22 mouse cellular contexts compared by ENCODE assay signal in the genomic region with DNA sequence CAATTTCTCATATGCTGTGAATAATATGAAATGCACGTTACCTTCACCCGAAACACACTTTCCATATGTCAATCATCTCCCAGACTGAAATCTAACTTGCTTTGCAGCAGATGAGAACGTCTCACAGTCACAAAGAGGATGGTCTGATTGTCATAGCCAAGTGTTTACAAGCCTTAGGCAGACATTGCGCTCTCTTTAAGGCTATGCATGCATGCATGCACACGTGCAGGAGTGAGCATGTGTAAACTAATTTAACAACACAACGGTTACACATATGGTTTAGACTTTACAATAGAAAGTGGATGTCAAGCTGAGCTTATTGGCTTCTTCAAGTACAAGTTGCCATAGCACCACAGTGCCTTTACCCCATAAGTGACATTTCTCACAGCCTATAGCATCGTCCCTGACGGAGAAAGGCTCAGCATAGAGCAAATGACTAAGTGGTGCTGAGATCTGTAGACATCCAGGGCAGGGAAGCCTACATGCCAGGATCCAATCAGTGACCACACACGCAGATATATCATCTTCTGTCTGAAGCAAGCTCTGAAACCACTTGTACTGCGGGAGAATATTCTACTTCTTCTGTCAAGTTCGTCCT.
DNase-seq lines count a peak whose midpoint lies in the region; ATAC-seq and TF ChIP-seq lines count a peak whose summit lies in the region.
"Had no signal": no experiment of that assay in that cellular context is flagged by ENCODE, and none has a peak within 500 bp of the region (broad histone marks: within the 10 kb centered on the region; RNA-seq: fewer than 3 reads in every experiment).

No protein-coding gene starts in this region.

- intact Hi-C loops in left cerebral cortex, adult 2 months (cut with DNase I) = loop anchor here (5.0 kb wide), 1 partner anchor 62 kb away; no protein-coding TSS in a partner anchor
- intact Hi-C loops in left cerebral cortex, postnatal 36 days (cut with DNase I) = loop anchor here (5.0 kb wide), 1 partner anchor 62 kb away; no protein-coding TSS in a partner anchor

- no peaks in the 10 kb centered on the region for H3K4me1 ChIP-seq in forebrain, embryonic 14.5 days (ENCODE audit: control insufficient read depth, insufficient read depth, low read length)
- H3K4me1 ChIP-seq in forebrain, embryonic 11.5 days (replicated peaks; ENCODE audit: control insufficient read depth, insufficient read depth, low read length) = no peaks in the 10 kb centered on the region
- no peaks in the 10 kb centered on the region for H3K4me1 ChIP-seq in kidney, adult 2 months (ENCODE audit: control insufficient read depth, insufficient read depth, low read length)
- H3K4me1 ChIP-seq: liver, embryonic 13.5 days had no signal

- no peaks in the 10 kb centered on the region for H3K27me3 ChIP-seq in forebrain, embryonic 14.5 days (replicated peaks; ENCODE audit: control insufficient read depth, insufficient read depth, low read length)
- no peaks in the 10 kb centered on the region for H3K27me3 ChIP-seq in forebrain, embryonic 11.5 days (ENCODE audit: control insufficient read depth, insufficient read depth, low read length)
- no peaks in the 10 kb centered on the region for H3K27me3 ChIP-seq in kidney, adult 2 months (replicated peaks; ENCODE audit: control insufficient read depth, insufficient read depth, low read length)
- H3K27me3 ChIP-seq: CH12.LX; embryonic facial prominence, embryonic 12.5 days; limb, embryonic 13.5 days had no signal

- H3K4me2 ChIP-seq in forebrain, embryonic 14.5 days (ENCODE audit: low read length) = no peak overlapping the region
- H3K4me2 ChIP-seq in forebrain, embryonic 11.5 days (ENCODE audit: low read depth, low read length, severe bottlenecking) = no peak overlapping the region
- H3K4me2 ChIP-seq: embryonic facial prominence, embryonic 12.5 days; heart, embryonic 11.5 days; hindbrain, embryonic 14.5 days; limb, embryonic 13.5 days; liver, embryonic 13.5 days; lung, embryonic 14.5 days had no signal

- H3K27ac ChIP-seq in forebrain, embryonic 14.5 days (ENCODE audit: low read depth, low read length) = 0 out of 2 replicates have a peak overlapping the region, but pooled peaks have one; percentile 5
- H3K27ac ChIP-seq in forebrain, embryonic 11.5 days (ENCODE audit: low read depth, low read length) = no peak overlapping the region
- 0 out of 2 replicates have a peak overlapping the region, but pooled peaks have one; percentile 20 for H3K27ac ChIP-seq in left cerebral cortex, adult 2 months
- no peak overlapping the region for H3K27ac ChIP-seq in kidney, adult 2 months (ENCODE audit: insufficient read depth, low read depth, low read length)
- H3K27ac ChIP-seq: embryonic facial prominence, embryonic 12.5 days; hindbrain, embryonic 14.5 days; kidney, postnatal 0 days; limb, embryonic 13.5 days; liver, embryonic 13.5 days had no signal

- no peak for TF ChIP-seq POLR2A in kidney, adult 2 months (IDR thresholded peaks at IDR 0.05; ENCODE audit: low read depth, low read length)

- TF ChIP-seq CTCF in left cerebral cortex, adult 2 months (IDR thresholded peaks at IDR 0.05) = no peak
- no peak for TF ChIP-seq CTCF in kidney, adult 2 months (conservative IDR thresholded peaks at IDR 0.05; ENCODE audit: insufficient read depth, insufficient read length, low read depth, low read length)

- peak; percentile 65; the same call in 1 of the 2 replicates for ATAC-seq in forebrain, embryonic 14.5 days
- ATAC-seq in forebrain, embryonic 11.5 days (replicated peaks; ENCODE audit: low FRiP score) = no peak
- ATAC-seq: intestine, postnatal 0 days had no signal

- no peak overlapping the region for H3K4me3 ChIP-seq in forebrain, embryonic 14.5 days (ENCODE audit: low read depth, low read length)
- no peak overlapping the region for H3K4me3 ChIP-seq in forebrain, embryonic 11.5 days (ENCODE audit: low read depth, low read length)
- no peak overlapping the region for H3K4me3 ChIP-seq in left cerebral cortex, adult 2 months
- H3K4me3 ChIP-seq in kidney, adult 2 months (ENCODE audit: insufficient read depth, low read depth, low read length) = no peak overlapping the region
- H3K4me3 ChIP-seq: embryonic facial prominence, embryonic 12.5 days; limb, embryonic 13.5 days; liver, embryonic 13.5 days; myocyte had no signal

- no peak overlapping the region for H3K9ac ChIP-seq in forebrain, embryonic 14.5 days (ENCODE audit: low read length)
- H3K9ac ChIP-seq in forebrain, embryonic 11.5 days (ENCODE audit: low read length) = no peak overlapping the region
- H3K9ac ChIP-seq: embryonic facial prominence, embryonic 12.5 days; hindbrain, embryonic 14.5 days; limb, embryonic 13.5 days; liver, embryonic 13.5 days; lung, embryonic 14.5 days had no signal

- H3K36me3 ChIP-seq in forebrain, embryonic 14.5 days (ENCODE audit: control insufficient read depth, insufficient read depth, low read length) = no peaks in the 10 kb centered on the region
- no peaks in the 10 kb centered on the region for H3K36me3 ChIP-seq in forebrain, embryonic 11.5 days (ENCODE audit: control insufficient read depth, insufficient read depth, low read length)
- no peaks in the 10 kb centered on the region for H3K36me3 ChIP-seq in kidney, adult 2 months (ENCODE audit: control insufficient read depth, insufficient read depth, low read length)
- H3K36me3 ChIP-seq: embryonic facial prominence, embryonic 12.5 days; limb, embryonic 13.5 days; liver, embryonic 13.5 days had no signal

- WGBS in forebrain, embryonic 14.5 days = 71% methylated on average over 11 of the region's 11 CpGs
- WGBS in forebrain, embryonic 11.5 days = 81% methylated on average over 11 of the region's 11 CpGs
- WGBS in kidney, adult 2 months = 89% methylated on average over 11 of the region's 11 CpGs

- DNase-seq in forebrain, embryonic 14.5 days (ENCODE audit: low spot score) = peak; percentile 44
- DNase-seq in forebrain, embryonic 11.5 days (ENCODE audit: low spot score) = no peak
- DNase-seq in left cerebral cortex, adult 2 months (ENCODE audit: extremely low spot score in 1 of 2, low spot score in 2 of 2) = no peak
- DNase-seq in left cerebral cortex, postnatal 36 days (ENCODE audit: low spot score in 2 of 2) = no peak
- DNase-seq in brain, adult 2 months (ENCODE audit: low read depth, low spot score) = peak; percentile 65
- peak; percentile 19 for DNase-seq in forelimb bud, embryonic 11.5 days (ENCODE audit: low read depth, low spot score)
- no peak for DNase-seq in kidney, adult 2 months
- DNase-seq: adrenal gland, postnatal 36 days; cerebellum, adult 9-10 months; heart, postnatal 10 days; liver, embryonic 13.5 days; lung, embryonic 14.5 days; lung, postnatal 36 days; thymus, postnatal 36 days had no signal

- H3K9me3 ChIP-seq in forebrain, embryonic 14.5 days (replicated peaks; ENCODE audit: control insufficient read depth, low read length) = no peaks in the 10 kb centered on the region
- no peaks in the 10 kb centered on the region for H3K9me3 ChIP-seq in forebrain, embryonic 11.5 days (ENCODE audit: control insufficient read depth, low read length)
- H3K9me3 ChIP-seq: embryonic facial prominence, embryonic 12.5 days; limb, embryonic 13.5 days; liver, embryonic 13.5 days had no signal

Comparison
In these comparisons a context has a peak if more than half of its experiments do, and no peak if none do; other contexts are left out.
1. DNase-seq: peak in forebrain, embryonic 14.5 days (single experiment), brain, adult 2 months (single experiment) and forelimb bud, embryonic 11.5 days (single experiment); none in forebrain, embryonic 11.5 days (single experiment), left cerebral cortex, adult 2 months (0 of 2), left cerebral cortex, postnatal 36 days (0 of 2) and kidney, adult 2 months (single experiment).
2. H3K27ac ChIP-seq: peak in forebrain, embryonic 14.5 days (single experiment) and left cerebral cortex, adult 2 months (single experiment); none in forebrain, embryonic 11.5 days (single experiment) and kidney, adult 2 months (single experiment).